Mouse (Mus musculus): Measurements from ENCODE around the gene Btbd2.

GRCm38 (mm10) chr10:80679556-80680259 is 22.8 kb upstream of the Btbd2 start:
- TF ChIP-seq CTCF (IDR thresholded peaks at IDR 0.05; ENCODE audit: control insufficient read depth, insufficient read depth, low read length): no peak
- no peak for TF ChIP-seq POLR2A (IDR thresholded peaks at IDR 0.05; ENCODE audit: borderline replicate concordance, control insufficient read depth, low read depth, low read length)

All from bone marrow, adult 2 months (tissue).